Mouse (Mus musculus): Measurements from ENCODE around the gene Ppp2r2d.

- TF ChIP-seq POLR2A (IDR thresholded peaks at IDR 0.05; ENCODE audit: insufficient read depth, low read depth, low read length) (no peak), CTCF (IDR thresholded peaks at IDR 0.05; ENCODE audit: insufficient read depth, low read depth, low read length) (no peak)
Observed at GRCm38 (mm10) chr7:138875031-138875430, 29.2 kb downstream of the Ppp2r2d start.
